Mouse (Mus musculus) neural tube, embryonic 12.5 days (tissue): ENCODE data around the gene Zfp651. TPM values are rescaled to one million over a fixed set of nuclear protein-coding genes. Genes with fewer than 3 reads are reported as not detected.

Source experiments
- ATAC-seq: fragments of 200-750 bp; cut with Nextera tagmentation; 2 replicates; pipeline ENCODE4 v1.8.0; 2017; ENCODE audit warnings: low read depth, mild to moderate bottlenecking, moderate TSS enrichment, moderate library complexity; ENCODE audit not compliant: low FRiP score
- H3K27ac ChIP-seq: fragments of 300-500 bp; sonication (generic); 2 replicates; pipeline ENCODE4 v1.5.1; 2016
- H3K27me3 ChIP-seq: fragments of 300-500 bp; sonication (generic); replicated peaks from 2 replicates; pipeline ENCODE4 v1.6.1; 2016; ENCODE audit warnings: mild to moderate bottlenecking
- H3K36me3 ChIP-seq: fragments of 300-500 bp; sonication (generic); 2 replicates; pipeline ENCODE4 v1.6.1; 2016; ENCODE audit warnings: mild to moderate bottlenecking
- H3K4me1 ChIP-seq: fragments of 300-500 bp; sonication (generic); 2 replicates; pipeline ENCODE4 v1.6.1; 2016
- H3K4me2 ChIP-seq: fragments of 300-500 bp; sonication (generic); replicated peaks from 2 replicates; pipeline ENCODE4 v1.6.1; 2016; ENCODE audit warnings: mild to moderate bottlenecking
- H3K4me3 ChIP-seq: fragments of 300-500 bp; sonication (generic); 2 replicates; pipeline ENCODE4 v1.5.1; 2016
- H3K9ac ChIP-seq: fragments of 300-500 bp; sonication (generic); 2 replicates; pipeline ENCODE4 v1.6.1; 2016; ENCODE audit warnings: mild to moderate bottlenecking
- H3K9me3 ChIP-seq: fragments of 300-500 bp; sonication (generic); 2 replicates; pipeline ENCODE4 v1.6.1; 2016; ENCODE audit warnings: mild to moderate bottlenecking
- WGBS: fragments of 180-500 bp; shearing (Covaris S2); methylation state at CpG from one replicate; pipeline ENCODE4 v1.1.7; 2016; 5-methylcytosine and 5-hydroxymethylcytosine counted together
- polyA plus RNA-seq: library from polyadenylated mRNA; unstranded; fragments of >200 nt; fragmentation: Nextera tagmentation; extraction: Ambion mirVana; gene quantifications from 2 replicates; pipeline ENCODE4 v1.2.1, GENCODE M21; 2016

Zfp651 gene
- polyA plus RNA-seq, 1 experiment from 2014 or later: 13.1 TPM

- ATAC-seq: no peak
- no peak overlapping the region for H3K4me3 ChIP-seq
- H3K27me3 ChIP-seq: no peaks in the 10 kb centered on the region
- no peak overlapping the region for H3K9ac ChIP-seq
- no peak overlapping the region for H3K4me2 ChIP-seq
- 97% methylated on average over 9 of the region's 9 CpGs for WGBS
- H3K36me3 ChIP-seq: peaks cover 80% of the 10 kb centered on the region
- no peak overlapping the region for H3K27ac ChIP-seq
- 0 out of 2 replicates have a peak, but pooled peaks cover 4% of the 10 kb centered on the region for H3K4me1 ChIP-seq
- no peaks in the 10 kb centered on the region for H3K9me3 ChIP-seq
Observed at GRCm38 (mm10) chr9:121752774-121753173, 6.4 kb upstream of the Zfp651 start.

- Histone ChIP-seq H3K27me3 (no peaks in the 10 kb centered on the region), H3K9me3 (no peaks in the 10 kb centered on the region), H3K27ac (no peak overlapping the region), H3K36me3 (peaks cover 61% of the 10 kb centered on the region), H3K4me3 (no peak overlapping the region), H3K9ac (no peak overlapping the region), H3K4me1 (peaks cover 20% of the 10 kb centered on the region), H3K4me2 (no peak overlapping the region)
- ATAC-seq: no peak
- WGBS: 89% methylated on average over 3 of the region's 3 CpGs
Observed at GRCm38 (mm10) chr9:121754624-121755023, 4.5 kb upstream of the Zfp651 start.

- Histone ChIP-seq H3K36me3 (peaks cover 40% of the 10 kb centered on the region), H3K4me3 (no peak overlapping the region), H3K9me3 (no peaks in the 10 kb centered on the region), H3K4me1 (peaks cover 34% of the 10 kb centered on the region), H3K4me2 (no peak overlapping the region), H3K9ac (no peak overlapping the region), H3K27me3 (no peaks in the 10 kb centered on the region), H3K27ac (no peak overlapping the region)
- 87% methylated on average over 3 of the region's 3 CpGs for WGBS
- no peak for ATAC-seq
Observed at GRCm38 (mm10) chr9:121756785-121757184, 2.3 kb upstream of the Zfp651 start.

GRCm38 (mm10) chr9:121757432-121757831, 1.7 kb upstream of the Zfp651 start:
- Histone ChIP-seq H3K27me3 (no peaks in the 10 kb centered on the region), H3K27ac (no peak overlapping the region), H3K4me2 (no peak overlapping the region), H3K9ac (no peak overlapping the region), H3K4me3 (no peak overlapping the region), H3K4me1 (peaks cover 39% of the 10 kb centered on the region), H3K9me3 (no peaks in the 10 kb centered on the region), H3K36me3 (peaks cover 36% of the 10 kb centered on the region)
- 76% methylated on average over 3 of the region's 3 CpGs for WGBS
- no peak for ATAC-seq

GRCm38 (mm10) chr9:121757835-121758814, 1.0 kb upstream of the Zfp651 start:
- no peak for ATAC-seq
- Histone ChIP-seq H3K4me1 (peaks cover 39% of the 10 kb centered on the region), H3K27ac (no peak overlapping the region), H3K4me2 (peak overlapping the region; percentile 96), H3K9me3 (no peaks in the 10 kb centered on the region), H3K9ac (peak overlapping the region; percentile 94), H3K4me3 (peak overlapping the region; percentile 89; the same call in 1 of the 2 replicates), H3K36me3 (peaks cover 37% of the 10 kb centered on the region), H3K27me3 (no peaks in the 10 kb centered on the region)
- WGBS: 58% methylated on average over 10 of the region's 10 CpGs

- no peaks in the 10 kb centered on the region for H3K9me3 ChIP-seq
- H3K4me3 ChIP-seq: peak overlapping the region; percentile 89
- H3K27ac ChIP-seq: peak overlapping the region; percentile 75
- H3K4me1 ChIP-seq: peaks cover 39% of the 10 kb centered on the region
- no peaks in the 10 kb centered on the region for H3K27me3 ChIP-seq
- H3K9ac ChIP-seq: peak overlapping the region; percentile 94
- H3K4me2 ChIP-seq: peak overlapping the region; percentile 96
- WGBS: 1% methylated on average over 43 of the region's 43 CpGs
- peaks cover 42% of the 10 kb centered on the region for H3K36me3 ChIP-seq
- ATAC-seq: peak; percentile 62
Observed at GRCm38 (mm10) chr9:121760271-121761090, 1.4 kb downstream of the Zfp651 start.

GRCm38 (mm10) chr9:121761091-121761665, 2.0 kb downstream of the Zfp651 start:
- H3K9me3 ChIP-seq: no peaks in the 10 kb centered on the region

GRCm38 (mm10) chr9:121761787-121762186, 2.7 kb downstream of the Zfp651 start:
- Histone ChIP-seq H3K4me2 (peak overlapping the region; percentile 96; the same call in 1 of the 2 replicates), H3K4me3 (no peak overlapping the region)
- WGBS: 75% methylated on average over 8 of the region's 8 CpGs

More at GRCm38 (mm10) chr9:121761091-121761665, 2.0 kb downstream of the Zfp651 start:
- peak overlapping the region; percentile 94 for H3K9ac ChIP-seq
- H3K27me3 ChIP-seq: no peaks in the 10 kb centered on the region
- H3K4me1 ChIP-seq: peaks cover 39% of the 10 kb centered on the region
- H3K27ac ChIP-seq: no peak overlapping the region
- 58% methylated on average over 10 of the region's 10 CpGs for WGBS
- H3K4me2 ChIP-seq: peak overlapping the region; percentile 96
- ATAC-seq: no peak
- H3K36me3 ChIP-seq: peaks cover 44% of the 10 kb centered on the region
- H3K4me3 ChIP-seq: peak overlapping the region; percentile 89

GRCm38 (mm10) chr9:121762248-121762647, 3.1 kb downstream of the Zfp651 start:
- 92% methylated on average over 10 of the region's 10 CpGs for WGBS
- Histone ChIP-seq H3K36me3 (peaks cover 49% of the 10 kb centered on the region), H3K4me1 (peaks cover 39% of the 10 kb centered on the region)

More at GRCm38 (mm10) chr9:121761787-121762186, 2.7 kb downstream of the Zfp651 start:
- ATAC-seq: no peak
- H3K4me1 ChIP-seq: peaks cover 39% of the 10 kb centered on the region
- H3K9me3 ChIP-seq: no peaks in the 10 kb centered on the region
- peaks cover 47% of the 10 kb centered on the region for H3K36me3 ChIP-seq
- H3K27ac ChIP-seq: no peak overlapping the region
- no peak overlapping the region for H3K9ac ChIP-seq
- H3K27me3 ChIP-seq: no peaks in the 10 kb centered on the region

GRCm38 (mm10) chr9:121762761-121763160, 3.6 kb downstream of the Zfp651 start:
- Histone ChIP-seq H3K9me3 (no peaks in the 10 kb centered on the region), H3K4me3 (no peak overlapping the region), H3K4me1 (peaks cover 34% of the 10 kb centered on the region), H3K27me3 (no peaks in the 10 kb centered on the region), H3K27ac (no peak overlapping the region), H3K4me2 (no peak overlapping the region), H3K9ac (no peak overlapping the region), H3K36me3 (peaks cover 54% of the 10 kb centered on the region)
- ATAC-seq: no peak
- 90% methylated on average over 25 of the region's 25 CpGs for WGBS

More at GRCm38 (mm10) chr9:121762248-121762647, 3.1 kb downstream of the Zfp651 start:
- Histone ChIP-seq H3K4me2 (no peak overlapping the region), H3K9ac (no peak overlapping the region), H3K9me3 (no peaks in the 10 kb centered on the region), H3K27me3 (no peaks in the 10 kb centered on the region), H3K27ac (no peak overlapping the region), H3K4me3 (no peak overlapping the region)
- ATAC-seq: no peak

GRCm38 (mm10) chr9:121763716-121764115, 4.6 kb downstream of the Zfp651 start:
- H3K9me3 ChIP-seq: no peaks in the 10 kb centered on the region
- H3K9ac ChIP-seq: no peak overlapping the region
- H3K27ac ChIP-seq: no peak overlapping the region
- WGBS: 94% methylated on average over 19 of the region's 19 CpGs
- peaks cover 25% of the 10 kb centered on the region for H3K4me1 ChIP-seq
- no peak for ATAC-seq
- H3K36me3 ChIP-seq: peaks cover 64% of the 10 kb centered on the region
- no peaks in the 10 kb centered on the region for H3K27me3 ChIP-seq
- no peak overlapping the region for H3K4me2 ChIP-seq
- no peak overlapping the region for H3K4me3 ChIP-seq
